Mouse (Mus musculus) bone marrow macrophage, adult 2 months (primary cell): ENCODE measurements around the gene Atp6v1d.

Experiments used
- CTCF ChIP-seq: IDR thresholded peaks from 2 replicates; pipeline ENCODE4 v1.5.1; 2012; ENCODE audit warnings: low read depth, mild to moderate bottlenecking, low read length, moderate library complexity
- POLR2A ChIP-seq: IDR thresholded peaks from 2 replicates; pipeline ENCODE4 v1.6.1; 2012; ENCODE audit warnings: mild to moderate bottlenecking, low read depth, low read length, borderline replicate concordance

- no peak for TF ChIP-seq POLR2A
- no peak for TF ChIP-seq CTCF
These were observed 43.1 kb upstream of the Atp6v1d start for GRCm38 (mm10) chr12:78904499-78904898.
